In the genomic region with DNA sequence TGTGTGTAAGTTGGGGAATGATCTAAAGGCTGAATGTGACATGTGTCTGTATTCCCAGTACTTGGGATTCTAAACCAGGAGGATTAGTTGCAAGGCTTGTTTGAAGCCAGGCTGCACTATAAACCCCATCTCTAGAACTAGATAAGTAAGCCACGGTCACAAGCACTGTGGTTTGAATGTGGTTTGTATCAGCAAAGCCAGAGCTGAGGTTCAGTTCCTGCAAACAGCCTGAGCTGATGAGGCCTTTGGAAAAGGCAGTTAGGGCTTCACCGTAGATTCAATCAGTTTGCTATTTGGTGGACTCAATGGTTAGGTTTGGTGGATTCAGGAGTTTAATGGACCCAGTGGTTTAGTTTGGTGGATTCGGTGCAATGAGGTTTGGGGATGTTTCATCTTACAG, we compare ENCODE assay signal across 25 mouse cellular contexts.
"Had no signal": no experiment of that assay in that cellular context is flagged by ENCODE, and none has a peak within 500 bp of the region (broad histone marks: within the 10 kb centered on the region; RNA-seq: fewer than 3 reads in every experiment).

No protein-coding gene starts in this region.

- ATAC-seq: hindbrain, embryonic 16.5 days; inflammation-experienced regulatory T-cells, adult 6 months; intestine, embryonic 15.5 days; intestine, postnatal 0 days had no signal

- H3K4me1 ChIP-seq: heart, embryonic 10.5 days; heart, embryonic 12.5 days; hindbrain, embryonic 10.5 days; hindbrain, embryonic 12.5 days; intestine, embryonic 15.5 days; liver, embryonic 13.5 days had no signal

- H3K9me3 ChIP-seq: heart, embryonic 10.5 days; heart, embryonic 12.5 days; hindbrain, embryonic 10.5 days; hindbrain, embryonic 12.5 days; intestine, embryonic 15.5 days; liver, embryonic 13.5 days had no signal

- DNase-seq: gastrocnemius, adult 2 months; gastrocnemius, postnatal 10 days; gastrocnemius, postnatal 25 days; heart, adult 18-20 months; heart, postnatal 10 days; heart, postnatal 4 days; kidney, adult 18-20 months; kidney, adult 8-10 months; kidney, postnatal 10 days; kidney, postnatal 4 days; left cerebral cortex, postnatal 4 days; liver; liver, embryonic 13.5 days had no signal

- H3K4me3 ChIP-seq: gastrocnemius, adult 2 months; heart, embryonic 10.5 days; heart, embryonic 12.5 days; hindbrain, embryonic 10.5 days; hindbrain, embryonic 12.5 days; intestine, embryonic 15.5 days; layer of hippocampus, adult 2 months; left cerebral cortex, adult 2 months; liver, embryonic 13.5 days had no signal

- H3K36me3 ChIP-seq: heart, embryonic 10.5 days; heart, embryonic 12.5 days; hindbrain, embryonic 10.5 days; hindbrain, embryonic 12.5 days; intestine, embryonic 15.5 days; liver, embryonic 13.5 days had no signal

- H3K27ac ChIP-seq: gastrocnemius, adult 2 months; heart, embryonic 10.5 days; hindbrain, embryonic 10.5 days; hindbrain, embryonic 12.5 days; hindbrain, embryonic 14.5 days; intestine, embryonic 15.5 days; layer of hippocampus, adult 2 months; left cerebral cortex, adult 2 months; liver, embryonic 13.5 days had no signal

- H3K27me3 ChIP-seq: hindbrain, embryonic 12.5 days; intestine, embryonic 15.5 days; liver, embryonic 13.5 days had no signal

- H3K4me2 ChIP-seq: heart, embryonic 12.5 days; hindbrain, embryonic 12.5 days; hindbrain, embryonic 14.5 days; intestine, embryonic 15.5 days; liver, embryonic 11.5 days; liver, embryonic 13.5 days had no signal

- H3K9ac ChIP-seq: heart, embryonic 12.5 days; hindbrain, embryonic 12.5 days; hindbrain, embryonic 14.5 days; intestine, embryonic 15.5 days; liver, embryonic 13.5 days had no signal
